Mouse (Mus musculus) skeletal muscle tissue, postnatal 0 days (tissue): ENCODE results near the gene Prss43. TPM values are rescaled to one million over a fixed set of nuclear protein-coding genes. Genes with fewer than 3 reads are reported as not detected.

Experiments
- polyA plus RNA-seq: library from polyadenylated mRNA; unstranded; fragments of >200 nt; fragmentation: Nextera tagmentation; extraction: Ambion mirVana; gene quantifications from 2 replicates; pipeline ENCODE4 v1.2.1, GENCODE M21; 2015

The Prss43 gene
- polyA plus RNA-seq = not detected in 2 replicates

GRCm38 (mm10) chr9:110826390-110826789 lies at the start of gene Prss43:
Prss43 (plus strand) TSS chr9:110826690.

GRCm38 (mm10) chr9:110797866-110798265 lies 28.6 kb upstream of the Prss43 start, which contains the start of gene Prss42:
Prss42 (plus strand) TSS chr9:110798166.

GRCm38 (mm10) chr9:110813789-110814188 lies 12.7 kb upstream of the Prss43 start, which contains the start of gene Prss44:
Prss44 (plus strand) TSS chr9:110813994.

GRCm38 (mm10) chr9:110834411-110834810 lies 7.9 kb downstream of the Prss43 start, which contains the start of gene Prss45:
Prss45 (plus strand) TSS chr9:110834588.

GRCm38 (mm10) chr9:110844206-110844605 lies 17.7 kb downstream of the Prss43 start, which contains the start of gene Prss46:
Prss46 (plus strand) TSS chr9:110844506.

GRCm38 (mm10) chr9:110857781-110858472 lies 31.4 kb downstream of the Prss43 start, which contains the start of gene Prss50:
Prss50 (plus strand) TSS chr9:110857967.

GRCm38 (mm10) chr9:110879191-110879920 lies 52.9 kb downstream of the Prss43 start, which contains the start of gene Als2cl:
Als2cl (plus strand) TSS chr9:110879870.

GRCm38 (mm10) chr9:110879998-110880561 lies 53.6 kb downstream of the Prss43 start, which contains the start of gene Tmie:
Tmie (minus strand) TSS chr9:110880113.

Other genes starting within 250 kb of the Prss43 start
- gene Nradd, start 202.2 kb upstream of the Prss43 start, polyA plus RNA-seq = 10.1 and 10.6 TPM in 2 replicates
- gene Nbeal2, start 172.5 kb upstream of the Prss43 start, polyA plus RNA-seq = 0.40 and 0.66 TPM in 2 replicates
- gene Ccdc12, start 170.2 kb upstream of the Prss43 start, polyA plus RNA-seq = 97.7 and 106 TPM in 2 replicates
- 239 and 303 TPM in 2 replicates for gene Myl3, start 84.8 kb upstream of the Prss43 start, polyA plus RNA-seq
- gene Pth1r, start 79.5 kb upstream of the Prss43 start, polyA plus RNA-seq = 10.1 and 16.0 TPM in 2 replicates
- gene Prss42, start 28.5 kb upstream of the Prss43 start, polyA plus RNA-seq = not detected in 2 replicates
- gene Prss44, start 12.7 kb upstream of the Prss43 start, polyA plus RNA-seq = not detected in 2 replicates
- not detected in 2 replicates for gene Prss45, start 7.9 kb downstream of the Prss43 start, polyA plus RNA-seq
- not detected in 2 replicates for gene Prss46, start 17.8 kb downstream of the Prss43 start, polyA plus RNA-seq
- not detected in 2 replicates for gene Prss50, start 31.3 kb downstream of the Prss43 start, polyA plus RNA-seq
- gene Als2cl, start 53.2 kb downstream of the Prss43 start, polyA plus RNA-seq = 1.3 and 1.9 TPM in 2 replicates
- 0.29 and 0.50 TPM in 2 replicates for gene Tmie, start 53.4 kb downstream of the Prss43 start, polyA plus RNA-seq
- gene Fam240a, start 90.2 kb downstream of the Prss43 start, polyA plus RNA-seq = 0.78 and 2.8 TPM in 2 replicates
- not detected in 2 replicates for gene Tdgf1, start 119.5 kb downstream of the Prss43 start, polyA plus RNA-seq
- gene Lrrc2, start 124.9 kb downstream of the Prss43 start, polyA plus RNA-seq = 10.9 and 25.5 TPM in 2 replicates
- 0.26 and 0.35 TPM in 2 replicates for gene Rtp3, start 163.9 kb downstream of the Prss43 start, polyA plus RNA-seq
- 0.45 and 2.0 TPM in 2 replicates for gene Ltf, start 192.6 kb downstream of the Prss43 start, polyA plus RNA-seq
- gene Ccrl2, start 230.8 kb downstream of the Prss43 start, polyA plus RNA-seq = 0.93 and 1.4 TPM in 2 replicates